Mouse (Mus musculus) G1E (cell line): Measurements from ENCODE around the gene Bcl10. TPM values are rescaled to one million over a fixed set of nuclear protein-coding genes. Genes with fewer than 3 reads are reported as not detected.

ENCODE experiments used
- ATAC-seq: 2 replicates; pipeline ENCODE4 v1.8.0; 2016; ENCODE audit warnings: mild to moderate bottlenecking; ENCODE audit not compliant: insufficient number of reproducible peaks, poor library complexity, low FRiP score, severe bottlenecking; ENCODE audit errors: extremely low read depth
- DNase-seq: peaks from one replicate; pipeline ENCODE4 v3.0.0; 2012; ENCODE audit warnings: low spot score
- H3K27me3 ChIP-seq: 2 replicates; pipeline ENCODE4 v1.6.1; 2012; ENCODE audit warnings: mild to moderate bottlenecking, low read length, inconsistent platforms; ENCODE audit not compliant: insufficient read depth
- H3K36me3 ChIP-seq: replicated peaks from 2 replicates; pipeline ENCODE3; 2012; ENCODE audit warnings: mild to moderate bottlenecking, inconsistent platforms
- H3K4me1 ChIP-seq: 2 replicates; pipeline ENCODE4 v1.6.1; 2012; ENCODE audit warnings: low read depth, low read length, inconsistent platforms, mixed read lengths; ENCODE audit not compliant: insufficient read depth
- H3K4me3 ChIP-seq: 2 replicates; pipeline ENCODE4 v1.5.1; 2012; ENCODE audit warnings: low read depth, mild to moderate bottlenecking, inconsistent platforms, low read length, moderate library complexity, mixed read lengths
- H3K9me3 ChIP-seq: replicated peaks from 2 replicates; pipeline ENCODE4 v1.6.1; 2012; ENCODE audit warnings: inconsistent platforms
- CTCF ChIP-seq: IDR thresholded peaks from 2 replicates; pipeline ENCODE4 v1.5.1; 2012; ENCODE audit warnings: low read depth, low read length, inconsistent platforms, mixed read lengths
- GATA1 ChIP-seq: IDR thresholded peaks from 2 replicates; pipeline ENCODE4 v1.6.1; 2012; ENCODE audit warnings: borderline replicate concordance, low read length, inconsistent platforms, mixed read lengths
- GATA2 ChIP-seq: IDR thresholded peaks from 2 replicates; pipeline ENCODE4 v1.6.1; 2012; ENCODE audit warnings: low read depth, low read length, inconsistent platforms, borderline replicate concordance
- POLR2AphosphoS5 ChIP-seq: IDR thresholded peaks from 2 replicates; pipeline ENCODE4 v1.6.1; 2012; ENCODE audit warnings: low read depth, low read length, inconsistent platforms; ENCODE audit not compliant: insufficient replicate concordance
- TAL1 ChIP-seq: conservative IDR thresholded peaks from 2 replicates; pipeline ENCODE4 v1.6.1; 2012; ENCODE audit warnings: low read depth, low read length, inconsistent platforms, mixed read lengths
- polyA plus RNA-seq: library from polyadenylated mRNA; stranded (reverse); fragments of >175 nt; gene quantifications from 2 replicates; pipeline ENCODE4 v1.2.3, GENCODE M21; 2012
- total RNA-seq, 2 experiments: library from RNA; stranded (forward) in 1 of 2; stranded (reverse) in 1 of 2; fragments of 200-1000 nt in 1 of 2; fragments of >200 nt in 1 of 2; fragmentation: Nextera tagmentation in 1 of 2; gene quantifications; 2 replicates each; pipeline ENCODE4 v1.2.3; 2014 to 2017

Gene Bcl10
- total and polyA plus RNA-seq, 3 experiments = 24.4 to 53.9 (median 42.4) TPM

GRCm38 (mm10) chr3:145938405-145939349 lies 16.1 kb downstream of the Bcl10 start:
- H3K9me3 ChIP-seq = no peaks in the 10 kb centered on the region
- H3K4me1 ChIP-seq = peaks cover 48% of the 10 kb centered on the region
- H3K27me3 ChIP-seq = no peaks in the 10 kb centered on the region
- no peak for ATAC-seq
- TF ChIP-seq GATA2 (no peak), CTCF (no peak), GATA1 (no peak), TAL1 (no peak), POLR2AphosphoS5 (no peak)
- no peak for DNase-seq
- H3K36me3 ChIP-seq = peaks cover 71% of the 10 kb centered on the region
- peak overlapping the region; percentile 97 for H3K4me3 ChIP-seq

GRCm38 (mm10) chr3:145939402-145939801 lies 16.8 kb downstream of the Bcl10 start:
- no peak for TF ChIP-seq GATA1
- TF ChIP-seq TAL1 = peak; percentile 66
- ATAC-seq (peak; percentile 56), DNase-seq (peak; percentile 30)
- Histone ChIP-seq H3K9me3 (no peaks in the 10 kb centered on the region), H3K27me3 (no peaks in the 10 kb centered on the region), H3K4me1 (peaks cover 51% of the 10 kb centered on the region), H3K36me3 (peaks cover 72% of the 10 kb centered on the region), H3K4me3 (peak overlapping the region; percentile 97)

- ATAC-seq (no peak), DNase-seq (no peak)
- Histone ChIP-seq H3K9me3 (no peaks in the 10 kb centered on the region), H3K4me3 (peak overlapping the region; percentile 97), H3K27me3 (no peaks in the 10 kb centered on the region), H3K36me3 (peaks cover 73% of the 10 kb centered on the region), H3K4me1 (peaks cover 54% of the 10 kb centered on the region)
- TF ChIP-seq GATA2 = no peak
- TF ChIP-seq GATA1 = no peak
- no peak for TF ChIP-seq TAL1
- TF ChIP-seq POLR2AphosphoS5 = no peak
Measured at GRCm38 (mm10) chr3:145939971-145940370, 17.4 kb downstream of the Bcl10 start.

- Histone ChIP-seq H3K27me3 (no peaks in the 10 kb centered on the region), H3K4me1 (peaks cover 72% of the 10 kb centered on the region), H3K36me3 (peaks cover 77% of the 10 kb centered on the region), H3K9me3 (no peaks in the 10 kb centered on the region), H3K4me3 (no peak overlapping the region; the same call in 1 of the 2 replicates)
- DNase-seq = peak; percentile 45
- peak; percentile 51 for ATAC-seq
- TF ChIP-seq GATA2 = no peak
- no peak for TF ChIP-seq TAL1
- TF ChIP-seq CTCF = peak; percentile 95
- no peak for TF ChIP-seq GATA1
- TF ChIP-seq POLR2AphosphoS5 = no peak
Measured at GRCm38 (mm10) chr3:145941971-145942370, 19.4 kb downstream of the Bcl10 start.

GRCm38 (mm10) chr3:145944348-145944747 lies 21.7 kb downstream of the Bcl10 start:
- Histone ChIP-seq H3K9me3 (no peaks in the 10 kb centered on the region), H3K27me3 (no peaks in the 10 kb centered on the region), H3K4me3 (peak overlapping the region; percentile 35; the same call in 1 of the 2 replicates), H3K4me1 (peaks cover 86% of the 10 kb centered on the region), H3K36me3 (peaks cover 71% of the 10 kb centered on the region)
- TF ChIP-seq GATA1 (no peak), TAL1 (peak; percentile 33; the same call in 1 of the 2 replicates), CTCF (no peak), GATA2 (no peak), POLR2AphosphoS5 (no peak)
- DNase-seq (no peak), ATAC-seq (no peak)

GRCm38 (mm10) chr3:145945904-145946303 lies 23.3 kb downstream of the Bcl10 start:
- ATAC-seq (no peak), DNase-seq (no peak)
- no peaks in the 10 kb centered on the region for H3K27me3 ChIP-seq
- no peak for TF ChIP-seq GATA1
- no peak for TF ChIP-seq POLR2AphosphoS5
- no peak for TF ChIP-seq TAL1
- TF ChIP-seq GATA2 = no peak
- TF ChIP-seq CTCF = no peak
- no peaks in the 10 kb centered on the region for H3K9me3 ChIP-seq
- H3K4me1 ChIP-seq = peaks cover 87% of the 10 kb centered on the region
- H3K4me3 ChIP-seq = no peak overlapping the region
- peaks cover 57% of the 10 kb centered on the region for H3K36me3 ChIP-seq
